Mouse (Mus musculus) C2C12 (cell line): Measurements from ENCODE around the gene Faf2. TPM values are rescaled to one million over a fixed set of nuclear protein-coding genes. Genes with fewer than 3 reads are reported as not detected.

ENCODE experiments used
- H3K27me3 ChIP-seq: one replicate; pipeline ENCODE4 v1.6.1; 2011; ENCODE audit not compliant: control insufficient read depth, insufficient read depth, insufficient read length
- H3K36me3 ChIP-seq: one replicate; pipeline ENCODE4 v1.6.1; 2011; ENCODE audit not compliant: control insufficient read depth, insufficient read depth
- H3K4me3 ChIP-seq: one replicate; pipeline ENCODE4 v1.5.1; 2011; ENCODE audit warnings: mild to moderate bottlenecking, control low read depth; ENCODE audit not compliant: poor library complexity, insufficient read depth, severe bottlenecking
- H3K79me2 ChIP-seq: one replicate; pipeline ENCODE4 v1.6.1; 2011; ENCODE audit not compliant: control insufficient read depth, insufficient read depth
- H3K79me3 ChIP-seq: one replicate; pipeline ENCODE4 v1.6.1; 2011; ENCODE audit warnings: low read depth, control low read depth
- H3ac ChIP-seq: one replicate; pipeline ENCODE3; 2011; ENCODE audit warnings: low read depth; ENCODE audit not compliant: control insufficient read depth, insufficient read length
- CEBPB ChIP-seq: IDR thresholded peaks from one replicate; pipeline ENCODE4 v1.6.1; 2011; ENCODE audit warnings: low read depth, mild to moderate bottlenecking, control low read depth, moderate library complexity
- CTCF ChIP-seq: IDR thresholded peaks from one replicate; pipeline ENCODE4 v1.5.1; 2011; ENCODE audit not compliant: control insufficient read depth, insufficient read depth, insufficient read length
- FOSL1 ChIP-seq: IDR thresholded peaks from one replicate; pipeline ENCODE4 v1.8.0; 2011; ENCODE audit warnings: mild to moderate bottlenecking, low read length; ENCODE audit not compliant: poor library complexity, insufficient read depth, severe bottlenecking
- MAX ChIP-seq: IDR thresholded peaks from one replicate; pipeline ENCODE4 v1.6.1; 2011; ENCODE audit warnings: mild to moderate bottlenecking, control low read depth
- MYOD1 ChIP-seq: IDR thresholded peaks from one replicate; pipeline ENCODE4 v1.6.1; 2011; ENCODE audit warnings: low read depth; ENCODE audit not compliant: control insufficient read depth, insufficient read length
- MYOG ChIP-seq: IDR thresholded peaks from one replicate; pipeline ENCODE4 v1.6.1; 2011; ENCODE audit not compliant: control insufficient read depth, insufficient read length; ENCODE audit errors: extremely low read depth
- USF1 ChIP-seq: IDR thresholded peaks from one replicate; pipeline ENCODE4 v1.6.1; 2011; ENCODE audit warnings: low read depth, mild to moderate bottlenecking, control low read depth, moderate library complexity
- polyA plus RNA-seq: library from polyadenylated mRNA; unstranded; fragments of >200 nt; fragmentation: generic; extraction: Trizol; gene quantifications from one replicate; pipeline ENCODE4 v1.2.1, GENCODE M21; 2012; ENCODE audit warnings: missing spikeins

Faf2 gene
- polyA plus RNA-seq, 1 experiment: 33.5 TPM

- H3K36me3 ChIP-seq: no peaks in the 10 kb centered on the region
- no peak overlapping the region for H3ac ChIP-seq
- H3K79me2 ChIP-seq: peaks cover 60% of the 10 kb centered on the region
- H3K27me3 ChIP-seq: no peaks in the 10 kb centered on the region
- TF ChIP-seq CTCF: no peak
- no peak for TF ChIP-seq MYOG
- TF ChIP-seq MYOD1: no peak
- no peak for TF ChIP-seq CEBPB
- no peak for TF ChIP-seq USF1
- no peak for TF ChIP-seq FOSL1
- no peak for TF ChIP-seq MAX
- H3K4me3 ChIP-seq: no peak overlapping the region
- H3K79me3 ChIP-seq: peaks cover 49% of the 10 kb centered on the region
Measured at GRCm38 (mm10) chr13:54691737-54692136, 70.2 kb downstream of the Faf2 start.

- TF ChIP-seq USF1: no peak
- no peak for TF ChIP-seq CEBPB
- no peak for TF ChIP-seq MAX
- no peak for TF ChIP-seq MYOD1
- TF ChIP-seq MYOG: no peak
- no peak for TF ChIP-seq CTCF
- TF ChIP-seq FOSL1: no peak
- H3K79me3 ChIP-seq: peaks cover 46% of the 10 kb centered on the region
- H3ac ChIP-seq: peak overlapping the region; percentile 98
- H3K79me2 ChIP-seq: peaks cover 53% of the 10 kb centered on the region
- H3K27me3 ChIP-seq: peaks cover 4% of the 10 kb centered on the region
- peak overlapping the region; percentile 98 for H3K4me3 ChIP-seq
- no peaks in the 10 kb centered on the region for H3K36me3 ChIP-seq
Measured at GRCm38 (mm10) chr13:54692711-54693557, 71.3 kb downstream of the Faf2 start.

GRCm38 (mm10) chr13:54693558-54694347 is 72.2 kb downstream of the Faf2 start, which contains the start of gene Rnf44:
Gene Rnf44, minus strand, starts transcription at chr13:54693907.
- Histone ChIP-seq H3K79me3 (peaks cover 45% of the 10 kb centered on the region), H3K79me2 (peaks cover 49% of the 10 kb centered on the region), H3K36me3 (no peaks in the 10 kb centered on the region), H3K27me3 (peaks cover 5% of the 10 kb centered on the region), H3K4me3 (peak within 1 kb of the TSS; percentile 98), H3ac (peak within 1 kb of the TSS; percentile 98)
- TF ChIP-seq MAX (peak; percentile 64), MYOG (no peak)

GRCm38 (mm10) chr13:54694348-54695060 is 72.9 kb downstream of the Faf2 start:
- TF ChIP-seq CTCF (no peak), MYOG (no peak), MYOD1 (no peak), CEBPB (no peak), FOSL1 (no peak), MAX (no peak), USF1 (no peak)
- Histone ChIP-seq H3K36me3 (no peaks in the 10 kb centered on the region), H3K79me3 (peaks cover 38% of the 10 kb centered on the region)

GRCm38 (mm10) chr13:54695479-54696230 is 74.1 kb downstream of the Faf2 start:
- H3ac ChIP-seq: no peak overlapping the region
- peaks cover 27% of the 10 kb centered on the region for H3K79me3 ChIP-seq
- H3K79me2 ChIP-seq: peaks cover 30% of the 10 kb centered on the region
- H3K36me3 ChIP-seq: no peaks in the 10 kb centered on the region
- TF ChIP-seq FOSL1 (no peak), MYOD1 (no peak), MAX (no peak), CEBPB (no peak)
- H3K27me3 ChIP-seq: peaks cover 12% of the 10 kb centered on the region
- H3K4me3 ChIP-seq: no peak overlapping the region

More at GRCm38 (mm10) chr13:54694348-54695060, 72.9 kb downstream of the Faf2 start:
- Histone ChIP-seq H3K27me3 (peaks cover 7% of the 10 kb centered on the region), H3ac (peak overlapping the region; percentile 76), H3K79me2 (peaks cover 41% of the 10 kb centered on the region), H3K4me3 (peak overlapping the region; percentile 39)
